Mouse (Mus musculus) adrenal gland (tissue): ENCODE measurements around the gene Olfr666.
"Not testable (repeated sequence)": the region's sequence is repeated elsewhere in the genome, so short reads cannot be mapped to it uniquely, and the experiment has no call there.

Experiments used
- intact Hi-C: fragments of 180-260 bp; cut with DNase I; formaldehyde crosslinking; loops from one replicate; pipeline ENCODE4 v1.15.1; 2025
- long read RNA-seq, 2 experiments: library from polyadenylated mRNA; unstranded; transcript quantifications; one replicate each; pipeline ENCODE4 v2.0.0; 2020; ENCODE audit warnings: borderline replicate concordance in 1 of 2; ENCODE audit not compliant: insufficient replicate concordance in 1 of 2

Olfr666 gene
- long read RNA-seq, experiment 1, result 0 reads
- long read RNA-seq, experiment 2, result 0 reads

DNA sequence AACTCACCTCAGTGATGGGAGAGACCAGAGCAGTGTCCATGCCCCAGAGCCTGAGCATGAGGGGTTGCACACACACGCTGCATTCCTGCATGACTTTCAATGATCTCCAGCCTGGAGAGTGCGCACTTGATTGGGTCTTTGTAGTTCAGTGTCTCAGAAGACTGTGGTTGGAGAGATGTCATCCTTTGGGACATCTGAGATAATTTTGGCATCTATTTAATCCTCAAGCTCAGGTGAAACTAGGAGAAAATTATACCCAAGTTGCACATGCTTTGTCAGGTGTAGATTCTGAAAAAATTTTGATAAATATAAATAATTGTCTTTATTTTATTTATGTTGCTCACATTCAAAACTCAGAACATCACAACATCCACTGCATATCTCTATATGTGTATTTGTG is at the start of gene Olfr666:
Gene Olfr666 (minus strand): TSS at position 101 of the 400 bp plus-strand sequence.
- intact Hi-C loops, result no loop called here

DNA sequence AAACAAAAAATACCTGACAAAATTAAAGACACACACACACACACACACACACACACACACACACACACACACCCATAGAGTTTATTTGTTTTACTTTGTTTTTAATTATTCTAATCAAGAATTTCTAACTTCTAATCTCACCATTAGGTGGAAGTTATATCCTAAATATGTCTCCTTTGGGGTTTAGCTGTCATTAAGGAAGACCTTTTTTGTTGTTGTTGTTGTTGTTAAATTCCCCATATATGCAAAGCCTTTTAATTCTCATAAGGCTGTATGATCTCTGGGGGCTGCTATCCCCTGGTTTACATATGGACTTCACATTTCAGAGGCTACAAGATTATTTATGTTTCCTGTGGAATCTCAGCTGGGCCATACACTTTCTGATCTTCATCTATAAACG is 38.2 kb upstream of the Olfr666 start, which contains the start of gene Olfr669:
Gene Olfr669 (plus strand): TSS at position 301 of the 400 bp plus-strand sequence.
- intact Hi-C loops, result no loop called here

DNA sequence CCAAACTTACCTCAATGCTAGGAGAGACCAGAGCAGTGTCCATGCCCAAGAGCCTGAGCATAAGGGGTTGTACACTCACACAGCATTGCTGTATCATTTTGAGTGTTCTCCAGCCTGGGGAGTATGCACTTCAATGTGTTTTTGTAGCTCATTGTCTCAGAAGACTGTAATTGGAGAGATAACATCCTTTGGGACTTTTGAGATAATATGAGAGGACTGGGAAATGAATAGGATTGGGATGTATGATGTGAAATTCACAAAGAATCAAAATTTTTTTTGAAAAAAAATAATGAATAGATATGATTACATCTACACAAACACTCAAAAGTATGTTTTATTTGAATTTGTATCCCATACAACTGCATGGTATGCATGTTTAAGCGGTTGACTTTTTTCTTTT is 32.2 kb upstream of the Olfr666 start, which contains the start of gene Olfr668:
Gene Olfr668 (minus strand): TSS at position 101 of the 400 bp plus-strand sequence.
- intact Hi-C loops, result no loop called here

DNA sequence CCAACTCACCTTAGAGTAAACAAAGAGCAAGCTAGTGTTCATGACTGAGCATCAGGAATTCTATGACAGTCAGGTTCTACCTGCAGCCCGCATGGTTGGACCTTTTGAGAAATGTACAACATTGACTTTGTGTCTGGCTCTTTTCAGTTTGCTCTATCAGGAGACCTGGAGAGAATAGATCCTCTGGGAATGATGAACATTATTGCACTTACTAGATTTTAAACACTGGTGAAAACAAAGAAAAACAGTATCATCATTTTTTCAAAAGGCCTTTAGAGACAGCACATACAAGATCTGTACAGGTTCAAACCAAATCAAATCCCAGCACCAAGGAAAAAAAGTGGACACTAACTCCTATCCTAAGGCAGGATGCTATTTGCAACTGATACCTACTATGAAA is 25.6 kb upstream of the Olfr666 start, which contains the start of gene Olfr667:
Gene Olfr667 (minus strand): TSS at position 101 of the 400 bp plus-strand sequence.
- intact Hi-C loops, result no loop called here

DNA sequence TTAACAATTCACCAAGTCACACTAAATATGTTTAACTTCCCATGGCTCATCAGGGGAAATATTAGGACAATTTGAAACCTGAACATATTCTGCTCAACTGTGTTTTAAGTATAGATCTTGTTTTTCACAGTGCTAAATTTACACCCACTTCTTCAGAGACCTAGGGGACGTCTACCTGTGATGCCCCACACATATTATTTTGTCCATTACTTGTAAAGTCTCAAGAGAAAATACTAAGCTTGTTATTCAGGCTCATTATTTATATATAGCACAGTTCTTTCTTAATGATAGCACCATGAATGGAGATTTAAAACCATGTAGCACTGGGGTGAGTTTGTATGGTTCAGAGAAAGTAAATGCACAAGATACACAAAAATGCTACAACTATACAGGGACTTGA is 18.0 kb downstream of the Olfr666 start, which contains the start of gene Olfr665:
Gene Olfr665 (plus strand): TSS at position 301 of the 400 bp plus-strand sequence.
- intact Hi-C loops, result no loop called here

DNA sequence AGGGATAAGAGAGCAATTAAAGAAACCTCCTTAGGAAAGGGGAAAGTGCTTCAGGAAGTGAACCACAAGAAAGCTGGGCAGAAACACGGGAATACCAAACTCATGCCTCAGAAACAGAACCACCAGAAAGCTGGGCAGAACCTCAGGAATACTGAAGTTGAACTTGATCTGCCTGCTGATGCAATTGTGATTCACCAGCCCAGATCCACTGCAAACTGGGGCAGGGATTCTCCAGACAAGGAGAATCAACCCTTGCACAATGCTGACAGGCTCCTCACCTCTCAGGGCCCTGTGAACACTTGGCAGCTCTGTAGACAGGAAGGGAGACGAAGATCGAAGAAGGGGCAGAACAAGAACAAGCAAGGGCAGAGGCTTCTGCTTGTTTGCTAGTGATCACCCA is 34.4 kb downstream of the Olfr666 start:
- intact Hi-C loops, result no loop called here

DNA sequence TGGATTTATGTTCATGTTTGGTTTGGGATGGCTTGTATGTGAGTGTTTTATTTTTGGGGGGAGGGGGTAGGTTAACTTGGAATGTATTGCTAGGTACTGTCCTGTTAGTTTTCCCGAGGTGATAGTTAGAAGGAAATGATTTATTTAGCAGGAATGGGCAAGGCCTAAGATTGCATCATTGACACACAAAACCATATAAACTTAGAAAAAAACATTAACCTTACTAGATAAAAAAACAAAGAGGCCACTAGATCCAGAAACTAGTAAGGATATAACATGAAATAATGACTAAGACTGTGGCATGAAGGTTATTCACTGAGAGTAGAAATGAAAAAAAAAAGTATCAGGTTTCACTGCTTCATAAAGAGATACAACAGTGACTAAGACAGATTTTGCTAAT is 38.1 kb downstream of the Olfr666 start:
- intact Hi-C loops, result no loop called here

DNA sequence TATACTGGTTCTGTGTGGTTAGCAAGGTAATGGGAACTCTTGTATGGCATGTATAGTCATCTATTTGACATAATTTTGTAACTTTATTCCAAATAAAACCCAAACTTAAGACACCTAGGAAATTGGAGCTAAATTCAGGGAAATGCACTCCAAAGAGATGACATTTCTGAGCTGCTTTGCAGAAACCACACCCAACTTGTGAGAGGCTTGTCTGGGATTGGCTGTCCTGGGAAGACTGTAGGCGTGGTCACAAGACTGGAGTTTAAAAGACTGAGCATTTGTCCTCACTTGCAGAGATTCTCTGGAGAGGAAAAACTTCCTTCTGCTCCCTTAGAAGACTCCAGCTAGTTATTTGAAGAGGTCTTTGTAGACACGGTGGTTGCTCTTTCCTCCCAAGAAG is 39.0 kb downstream of the Olfr666 start, which contains the start of gene Usp17la:
Gene Usp17la (plus strand): TSS at position 301 of the 400 bp plus-strand sequence.
- intact Hi-C loops, result not testable (repeated sequence)

DNA sequence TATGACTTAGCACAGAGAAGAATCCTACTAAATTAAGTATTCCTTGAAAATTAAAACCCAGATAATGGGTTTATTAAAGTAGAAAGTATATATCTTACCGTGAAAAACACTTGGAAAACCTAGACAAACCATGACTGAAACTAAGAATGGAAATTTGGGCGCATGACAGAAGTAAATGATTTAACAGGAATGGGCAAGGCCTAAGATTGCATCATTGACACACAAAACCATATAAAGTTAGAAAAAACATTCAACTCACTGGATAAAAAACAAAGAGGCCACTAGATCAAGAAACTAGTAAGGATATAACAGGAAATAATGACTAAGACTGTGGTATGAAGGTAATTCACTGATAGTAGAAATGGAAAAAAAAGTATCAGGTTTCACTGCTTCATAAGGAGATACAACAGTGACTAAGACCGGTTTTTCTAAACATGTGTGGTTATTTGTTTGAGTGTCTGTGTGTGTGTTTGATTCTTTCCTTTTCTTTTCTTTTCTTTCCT is 40.5 kb downstream of the Olfr666 start:
- intact Hi-C loops, result no loop called here

DNA sequence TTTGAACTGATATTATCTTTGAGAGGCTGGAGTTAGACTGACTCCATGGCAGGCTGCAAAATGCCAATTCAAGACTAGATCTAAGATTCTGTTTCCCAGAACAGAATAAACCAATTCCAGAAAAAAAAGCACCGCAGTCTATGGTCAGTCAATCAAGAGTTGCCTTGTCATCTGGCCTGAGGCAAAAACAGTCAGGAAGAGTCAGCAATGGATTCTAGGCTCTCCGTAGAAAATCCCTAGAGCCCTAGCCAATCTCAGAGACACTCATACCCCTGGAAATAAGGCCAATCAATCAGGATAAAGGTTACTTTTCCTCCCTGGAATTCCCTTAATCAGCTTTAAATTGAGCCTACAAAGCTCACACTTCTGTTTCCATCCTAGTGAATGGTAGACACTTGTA is 44.2 kb downstream of the Olfr666 start:
- intact Hi-C loops, result not testable (repeated sequence)

DNA sequence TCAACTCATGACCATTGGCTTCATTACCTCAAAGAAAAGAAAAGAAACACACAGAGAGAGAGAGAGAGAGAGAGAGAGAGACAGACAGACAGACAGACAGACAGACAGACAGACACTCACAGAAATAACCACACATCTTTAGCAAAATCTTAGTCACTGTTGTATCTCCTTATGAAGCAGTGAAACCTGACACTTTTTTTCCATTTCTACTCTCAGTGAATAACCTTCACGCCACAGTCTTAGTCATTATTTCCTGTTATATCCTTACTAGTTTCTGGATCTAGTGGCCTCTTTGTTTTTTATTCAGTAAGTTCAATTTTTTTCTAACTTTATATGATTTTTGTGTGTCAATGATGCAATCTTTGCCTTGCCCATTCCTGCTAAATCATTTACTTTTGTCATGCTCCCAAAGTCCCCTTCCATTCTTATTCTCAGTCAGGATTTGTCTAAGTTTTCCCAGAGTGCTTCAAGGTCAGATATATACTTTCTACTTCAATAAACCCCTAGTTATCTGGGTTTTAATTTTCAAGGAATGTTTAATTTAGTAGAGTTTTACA is 51.9 kb downstream of the Olfr666 start:
- intact Hi-C loops, result no loop called here

DNA sequence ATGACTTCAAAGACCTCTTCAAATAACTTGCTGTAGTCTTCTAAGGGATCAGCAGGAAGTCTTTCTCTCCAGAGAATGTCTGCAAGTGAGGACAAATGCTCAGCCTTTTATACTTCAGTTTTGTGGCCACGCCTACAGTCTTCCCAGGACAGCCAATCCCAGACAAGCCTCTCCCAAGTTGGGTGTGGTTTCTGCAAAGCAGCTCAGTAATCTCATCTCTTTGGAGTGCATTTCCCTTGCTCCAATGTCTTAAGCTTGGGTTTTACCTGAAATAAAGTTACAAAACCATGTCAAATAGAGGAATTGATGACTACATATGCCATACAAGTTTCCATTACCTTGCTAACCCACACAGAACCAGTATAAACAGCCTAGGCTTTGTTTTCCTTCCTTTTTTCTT is 53.2 kb downstream of the Olfr666 start, which contains the start of gene Usp17lb:
Gene Usp17lb (minus strand): TSS at position 101 of the 400 bp plus-strand sequence.
- intact Hi-C loops, result no loop called here
